Mouse (Mus musculus) ES-Bruce4 (cell line): Measurements from ENCODE around the gene Nck1. TPM values are rescaled to one million over a fixed set of nuclear protein-coding genes. Genes with fewer than 3 reads are reported as not detected.

Source experiments
- H3K27ac ChIP-seq: 2 replicates; pipeline ENCODE4 v1.5.1; 2012; ENCODE audit warnings: low read length, inconsistent platforms; ENCODE audit not compliant: insufficient read depth
- H3K27me3 ChIP-seq: 2 replicates; pipeline ENCODE4 v1.6.1; 2012; ENCODE audit warnings: mild to moderate bottlenecking, low read length, inconsistent platforms; ENCODE audit not compliant: control insufficient read depth, poor library complexity, insufficient read depth, severe bottlenecking
- H3K36me3 ChIP-seq: 2 replicates; pipeline ENCODE4 v1.6.1; 2012; ENCODE audit warnings: inconsistent platforms, mild to moderate bottlenecking, low read length, moderate library complexity; ENCODE audit not compliant: control insufficient read depth, poor library complexity, insufficient read depth, severe bottlenecking
- H3K4me1 ChIP-seq: one replicate; pipeline ENCODE4 v1.8.1; 2011; ENCODE audit warnings: low read length; ENCODE audit not compliant: control insufficient read depth, insufficient read depth
- H3K4me3 ChIP-seq: 2 replicates; pipeline ENCODE4 v1.5.1; 2011; ENCODE audit warnings: low read depth, mild to moderate bottlenecking, low read length
- H3K9ac ChIP-seq: 2 replicates; pipeline ENCODE4 v1.6.1; 2012; ENCODE audit warnings: low read depth, mild to moderate bottlenecking, inconsistent platforms; ENCODE audit not compliant: poor library complexity, severe bottlenecking
- H3K9me3 ChIP-seq: replicated peaks from 2 replicates; pipeline ENCODE4 v1.6.1; 2012; ENCODE audit warnings: mild to moderate bottlenecking, low read length, inconsistent platforms; ENCODE audit not compliant: control insufficient read depth, poor library complexity, insufficient read depth, severe bottlenecking
- CTCF ChIP-seq: IDR thresholded peaks from one replicate; pipeline ENCODE4 v1.8.1; 2011; ENCODE audit warnings: low read depth, low read length
- EP300 ChIP-seq: IDR thresholded peaks from 2 replicates; pipeline ENCODE4 v1.6.1; 2011; ENCODE audit warnings: low read depth, low read length; ENCODE audit not compliant: insufficient read depth
- POLR2A ChIP-seq: IDR thresholded peaks from one replicate; pipeline ENCODE4 v1.8.1; 2011; ENCODE audit warnings: low read length; ENCODE audit not compliant: insufficient read depth
- polyA plus RNA-seq: library from polyadenylated mRNA; stranded (reverse); fragments of >200 nt; gene quantifications from 2 replicates; pipeline ENCODE4 v1.2.4, GENCODE M21; 2011; ENCODE audit warnings: low read depth; ENCODE audit not compliant: missing spikeins, insufficient read depth, insufficient read length

The Nck1 gene
- polyA plus RNA-seq, 1 experiment, result 60.1 TPM

- H3K27me3 ChIP-seq, result no peaks in the 10 kb centered on the region
- H3K4me1 ChIP-seq, result no peaks in the 10 kb centered on the region
- H3K9ac ChIP-seq, result peak overlapping the region; percentile 31; the same call in 1 of the 2 replicates
- H3K36me3 ChIP-seq, result no peaks in the 10 kb centered on the region
- H3K27ac ChIP-seq, result no peak overlapping the region
- no peaks in the 10 kb centered on the region for H3K9me3 ChIP-seq
- peak overlapping the region; percentile 2; the same call in 1 of the 2 replicates for H3K4me3 ChIP-seq
- TF ChIP-seq POLR2A (no peak), CTCF (no peak), EP300 (no peak)
Observed at GRCm38 (mm10) chr9:100454664-100454993, 91.3 kb downstream of the Nck1 start.

GRCm38 (mm10) chr9:100453944-100454663, 91.8 kb downstream of the Nck1 start:
- Histone ChIP-seq H3K27me3 (no peaks in the 10 kb centered on the region), H3K36me3 (no peaks in the 10 kb centered on the region), H3K9me3 (no peaks in the 10 kb centered on the region), H3K4me1 (no peaks in the 10 kb centered on the region), H3K9ac (peak overlapping the region; percentile 31; the same call in 1 of the 2 replicates), H3K27ac (no peak overlapping the region), H3K4me3 (peak overlapping the region; percentile 11; the same call in 1 of the 2 replicates)
- TF ChIP-seq POLR2A (no peak), EP300 (no peak), CTCF (peak; percentile 59)

GRCm38 (mm10) chr9:100452432-100452831, 93.5 kb downstream of the Nck1 start:
- TF ChIP-seq POLR2A, result no peak
- TF ChIP-seq EP300, result no peak
- no peak for TF ChIP-seq CTCF
- Histone ChIP-seq H3K27me3 (no peaks in the 10 kb centered on the region), H3K9ac (no peak overlapping the region), H3K4me3 (no peak overlapping the region), H3K9me3 (no peaks in the 10 kb centered on the region), H3K36me3 (no peaks in the 10 kb centered on the region), H3K4me1 (no peaks in the 10 kb centered on the region), H3K27ac (no peak overlapping the region)

- TF ChIP-seq POLR2A (no peak), EP300 (0 out of 2 replicates have a peak, but pooled peaks have one; percentile 31), CTCF (peak; percentile 78)
- Histone ChIP-seq H3K27ac (no peak overlapping the region), H3K36me3 (no peaks in the 10 kb centered on the region), H3K9me3 (no peaks in the 10 kb centered on the region), H3K4me1 (no peaks in the 10 kb centered on the region), H3K9ac (peak overlapping the region; percentile 41), H3K27me3 (no peaks in the 10 kb centered on the region), H3K4me3 (peak overlapping the region; percentile 73)
Observed at GRCm38 (mm10) chr9:100446059-100446686, 99.8 kb downstream of the Nck1 start.

Other genes with a start within 250 kb of the Nck1 start
- 0.43 and 0.65 TPM in 2 replicates for gene Il20rb, start 59.3 kb downstream of the Nck1 start, polyA plus RNA-seq
- 1.9 and 5.2 TPM in 2 replicates for gene Slc35g2, start 25.0 kb upstream of the Nck1 start, polyA plus RNA-seq
- 69.1 and 72.8 TPM in 2 replicates for gene Stag1, start 51.7 kb upstream of the Nck1 start, polyA plus RNA-seq